Mouse (Mus musculus): Measurements from ENCODE around the gene Slc38a6. TPM values are rescaled to one million over a fixed set of nuclear protein-coding genes. Genes with fewer than 3 reads are reported as not detected.

The Slc38a6 gene
- total and polyA plus RNA-seq, 2 experiments = 8.6 to 11.2 TPM

GRCm38 (mm10) chr12:73383861-73384260 is 97.3 kb downstream of the Slc38a6 start:
- H3K27me3 ChIP-seq (ENCODE audit: control insufficient read depth, insufficient read depth, low read length) = no peaks in the 10 kb centered on the region
- TF ChIP-seq POLR2A (IDR thresholded peaks at IDR 0.05; ENCODE audit: extremely low read depth, insufficient read depth, low read length) (no peak), CTCF (IDR thresholded peaks at IDR 0.05; ENCODE audit: low read depth, low read length) (no peak)
- H3K4me1 ChIP-seq (ENCODE audit: control insufficient read depth, insufficient read depth, low read length) = no peaks in the 10 kb centered on the region
- WGBS = 64% methylated on average over 3 of the region's 3 CpGs
- H3K4me3 ChIP-seq (ENCODE audit: insufficient read depth, low read depth, low read length) = no peak overlapping the region
- no peaks in the 10 kb centered on the region for H3K79me2 ChIP-seq (ENCODE audit: control insufficient read depth, insufficient read depth, low read length)
- no peak for DNase-seq (ENCODE audit: extremely low read depth, low read depth, low spot score)
- no peak overlapping the region for H3K27ac ChIP-seq (replicated peaks; ENCODE audit: insufficient read depth, low read depth, low read length)
- no peaks in the 10 kb centered on the region for H3K36me3 ChIP-seq (ENCODE audit: control insufficient read depth, insufficient read depth, low read length)
- no peak overlapping the region for H3K9ac ChIP-seq (ENCODE audit: low read depth, low read length)

GRCm38 (mm10) chr12:73384747-73385146 is 98.2 kb downstream of the Slc38a6 start:
- H3K9ac ChIP-seq (ENCODE audit: low read depth, low read length) = no peak overlapping the region
- WGBS = 44% methylated on average over 6 of the region's 6 CpGs
- no peak for TF ChIP-seq CTCF (IDR thresholded peaks at IDR 0.05; ENCODE audit: low read depth, low read length)
- no peak for TF ChIP-seq POLR2A (IDR thresholded peaks at IDR 0.05; ENCODE audit: extremely low read depth, insufficient read depth, low read length)
- H3K36me3 ChIP-seq (ENCODE audit: control insufficient read depth, insufficient read depth, low read length) = no peaks in the 10 kb centered on the region
- no peak overlapping the region for H3K27ac ChIP-seq (replicated peaks; ENCODE audit: insufficient read depth, low read depth, low read length)
- no peak overlapping the region for H3K4me3 ChIP-seq (ENCODE audit: insufficient read depth, low read depth, low read length)
- H3K4me1 ChIP-seq (ENCODE audit: control insufficient read depth, insufficient read depth, low read length) = no peaks in the 10 kb centered on the region
- no peaks in the 10 kb centered on the region for H3K27me3 ChIP-seq (ENCODE audit: control insufficient read depth, insufficient read depth, low read length)
- DNase-seq (ENCODE audit: extremely low read depth, low read depth, low spot score) = no peak
- H3K79me2 ChIP-seq (ENCODE audit: control insufficient read depth, insufficient read depth, low read length) = no peaks in the 10 kb centered on the region

- Histone ChIP-seq H3K79me2 (ENCODE audit: control insufficient read depth, insufficient read depth, low read length) (no peaks in the 10 kb centered on the region), H3K9ac (ENCODE audit: low read depth, low read length) (no peak overlapping the region), H3K27ac (replicated peaks; ENCODE audit: insufficient read depth, low read depth, low read length) (no peak overlapping the region), H3K4me1 (ENCODE audit: control insufficient read depth, insufficient read depth, low read length) (peaks cover 2% of the 10 kb centered on the region; the same call in 1 of the 2 replicates), H3K4me3 (ENCODE audit: insufficient read depth, low read depth, low read length) (no peak overlapping the region), H3K36me3 (ENCODE audit: control insufficient read depth, insufficient read depth, low read length) (no peaks in the 10 kb centered on the region), H3K27me3 (ENCODE audit: control insufficient read depth, insufficient read depth, low read length) (no peaks in the 10 kb centered on the region)
- WGBS = 85% methylated on average over 1 of the region's 1 CpGs
- no peak for TF ChIP-seq CTCF (IDR thresholded peaks at IDR 0.05; ENCODE audit: low read depth, low read length)
- TF ChIP-seq POLR2A (IDR thresholded peaks at IDR 0.05; ENCODE audit: extremely low read depth, insufficient read depth, low read length) = no peak
- DNase-seq (ENCODE audit: extremely low read depth, low read depth, low spot score) = no peak
These were observed 105.9 kb downstream of the Slc38a6 start for GRCm38 (mm10) chr12:73392507-73392906.

GRCm38 (mm10) chr12:73393018-73393417 is 106.4 kb downstream of the Slc38a6 start:
- no peak for DNase-seq (ENCODE audit: extremely low read depth, low read depth, low spot score)
- no peak for TF ChIP-seq CTCF (IDR thresholded peaks at IDR 0.05; ENCODE audit: low read depth, low read length)
- no peak for TF ChIP-seq POLR2A (IDR thresholded peaks at IDR 0.05; ENCODE audit: extremely low read depth, insufficient read depth, low read length)
- Histone ChIP-seq H3K27ac (replicated peaks; ENCODE audit: insufficient read depth, low read depth, low read length) (no peak overlapping the region), H3K79me2 (ENCODE audit: control insufficient read depth, insufficient read depth, low read length) (no peaks in the 10 kb centered on the region), H3K4me3 (ENCODE audit: insufficient read depth, low read depth, low read length) (no peak overlapping the region), H3K9ac (ENCODE audit: low read depth, low read length) (no peak overlapping the region), H3K36me3 (ENCODE audit: control insufficient read depth, insufficient read depth, low read length) (no peaks in the 10 kb centered on the region), H3K4me1 (ENCODE audit: control insufficient read depth, insufficient read depth, low read length) (peaks cover 2% of the 10 kb centered on the region; the same call in 1 of the 2 replicates), H3K27me3 (ENCODE audit: control insufficient read depth, insufficient read depth, low read length) (no peaks in the 10 kb centered on the region)

- no peak for DNase-seq (ENCODE audit: extremely low read depth, low read depth, low spot score)
- H3K9ac ChIP-seq (ENCODE audit: low read depth, low read length) = no peak overlapping the region
- no peaks in the 10 kb centered on the region for H3K79me2 ChIP-seq (ENCODE audit: control insufficient read depth, insufficient read depth, low read length)
- TF ChIP-seq CTCF (IDR thresholded peaks at IDR 0.05; ENCODE audit: low read depth, low read length) = no peak
- no peak for TF ChIP-seq POLR2A (IDR thresholded peaks at IDR 0.05; ENCODE audit: extremely low read depth, insufficient read depth, low read length)
- no peaks in the 10 kb centered on the region for H3K27me3 ChIP-seq (ENCODE audit: control insufficient read depth, insufficient read depth, low read length)
- 66% methylated on average over 6 of the region's 6 CpGs for WGBS
- no peaks in the 10 kb centered on the region for H3K36me3 ChIP-seq (ENCODE audit: control insufficient read depth, insufficient read depth, low read length)
- peaks cover 2% of the 10 kb centered on the region; the same call in 1 of the 2 replicates for H3K4me1 ChIP-seq (ENCODE audit: control insufficient read depth, insufficient read depth, low read length)
- no peak overlapping the region for H3K27ac ChIP-seq (replicated peaks; ENCODE audit: insufficient read depth, low read depth, low read length)
- no peak overlapping the region for H3K4me3 ChIP-seq (ENCODE audit: insufficient read depth, low read depth, low read length)
These were observed 107.3 kb downstream of the Slc38a6 start for GRCm38 (mm10) chr12:73393881-73394291.

- no peaks in the 10 kb centered on the region for H3K27me3 ChIP-seq (ENCODE audit: control insufficient read depth, insufficient read depth, low read length)
- DNase-seq (ENCODE audit: extremely low read depth, low read depth, low spot score) = no peak
- H3K79me2 ChIP-seq (ENCODE audit: control insufficient read depth, insufficient read depth, low read length) = no peaks in the 10 kb centered on the region
- no peaks in the 10 kb centered on the region for H3K36me3 ChIP-seq (ENCODE audit: control insufficient read depth, insufficient read depth, low read length)
- no peak for TF ChIP-seq POLR2A (IDR thresholded peaks at IDR 0.05; ENCODE audit: extremely low read depth, insufficient read depth, low read length)
- TF ChIP-seq CTCF (IDR thresholded peaks at IDR 0.05; ENCODE audit: low read depth, low read length) = no peak
- H3K9ac ChIP-seq (ENCODE audit: low read depth, low read length) = no peak overlapping the region
- H3K4me1 ChIP-seq (ENCODE audit: control insufficient read depth, insufficient read depth, low read length) = peaks cover 2% of the 10 kb centered on the region; the same call in 1 of the 2 replicates
- H3K27ac ChIP-seq (replicated peaks; ENCODE audit: insufficient read depth, low read depth, low read length) = no peak overlapping the region
- WGBS = 91% methylated on average over 5 of the region's 5 CpGs
- no peak overlapping the region for H3K4me3 ChIP-seq (ENCODE audit: insufficient read depth, low read depth, low read length)
These were observed 108.0 kb downstream of the Slc38a6 start for GRCm38 (mm10) chr12:73394571-73394970.

Data from liver, adult 2 months (tissue).